Mouse (Mus musculus) heart, postnatal 4 days (tissue): Measurements from ENCODE around the gene Sdk1. TPM values are rescaled to one million over a fixed set of nuclear protein-coding genes. Genes with fewer than 3 reads are reported as not detected.

ENCODE experiments used
- DNase-seq: peaks from one replicate; pipeline ENCODE4 v3.0.0; 2021
- total RNA-seq, 2 experiments: library from RNA; stranded (reverse); gene quantifications; 2 replicates each; pipeline ENCODE4 v1.2.3; 2021

Gene Sdk1
- total RNA-seq, 2 experiments from 2014 or later = 14.1 to 16.1 TPM

DNA sequence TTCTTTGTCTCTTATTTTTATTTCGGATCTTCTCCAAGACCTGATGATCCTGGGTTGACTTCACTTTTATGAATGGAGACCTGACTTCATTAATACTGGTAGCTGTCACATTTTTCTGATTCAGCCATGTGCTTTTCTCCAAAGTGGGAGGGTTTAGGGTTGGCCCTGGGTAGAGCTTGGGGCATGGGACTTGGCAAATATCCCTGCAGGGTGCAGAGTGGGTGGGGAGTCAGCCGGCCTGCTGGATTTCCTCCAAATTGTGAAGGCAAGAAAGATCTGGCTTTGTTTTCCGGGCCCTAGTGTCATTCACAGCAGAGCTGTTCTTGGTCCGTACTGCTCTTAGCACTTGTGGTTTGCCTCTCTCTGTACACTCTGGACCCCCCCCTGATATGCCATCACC lies 103.1 kb downstream of the Sdk1 start:
- DNase-seq = peak; percentile 52

DNA sequence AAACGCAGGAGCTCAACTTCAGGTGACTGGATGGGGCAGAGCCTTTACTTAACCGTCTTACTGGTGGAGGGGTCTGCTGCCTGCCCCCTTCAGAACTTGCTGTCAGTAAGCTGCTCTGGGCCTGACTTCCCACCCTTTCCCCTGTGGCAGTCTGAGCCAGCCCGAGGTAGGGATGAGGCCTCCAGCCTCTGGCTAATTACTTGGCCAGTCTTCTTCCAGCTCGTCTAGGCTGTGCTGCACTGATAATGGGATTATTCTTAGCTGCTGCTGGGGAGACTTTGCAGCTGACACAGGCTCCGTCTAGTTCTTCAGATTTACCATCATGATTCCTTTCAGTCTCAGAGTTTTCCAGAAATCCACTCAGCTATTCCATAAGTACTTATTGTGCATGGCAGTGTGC lies 104.2 kb downstream of the Sdk1 start:
- no peak for DNase-seq

DNA sequence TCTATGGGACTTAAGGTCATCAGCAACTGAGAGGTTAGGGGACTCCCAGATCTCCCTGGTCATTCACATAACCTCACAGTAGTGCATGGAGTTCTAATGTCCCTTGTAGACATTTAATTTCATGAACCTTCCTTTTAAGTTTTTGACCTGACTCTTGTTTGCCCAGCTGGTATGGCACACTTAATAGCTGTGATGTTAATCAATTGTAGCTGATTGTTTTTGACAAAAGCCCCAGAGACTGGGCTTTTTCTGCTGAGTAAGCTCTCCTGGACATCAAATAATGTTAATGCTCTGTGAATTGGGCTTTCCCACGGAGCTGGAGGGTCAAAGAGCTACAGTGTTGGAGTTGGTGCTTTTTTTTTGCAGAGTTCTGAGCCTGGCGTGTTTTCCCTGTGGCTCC lies 121.4 kb downstream of the Sdk1 start:
- no peak for DNase-seq

DNA sequence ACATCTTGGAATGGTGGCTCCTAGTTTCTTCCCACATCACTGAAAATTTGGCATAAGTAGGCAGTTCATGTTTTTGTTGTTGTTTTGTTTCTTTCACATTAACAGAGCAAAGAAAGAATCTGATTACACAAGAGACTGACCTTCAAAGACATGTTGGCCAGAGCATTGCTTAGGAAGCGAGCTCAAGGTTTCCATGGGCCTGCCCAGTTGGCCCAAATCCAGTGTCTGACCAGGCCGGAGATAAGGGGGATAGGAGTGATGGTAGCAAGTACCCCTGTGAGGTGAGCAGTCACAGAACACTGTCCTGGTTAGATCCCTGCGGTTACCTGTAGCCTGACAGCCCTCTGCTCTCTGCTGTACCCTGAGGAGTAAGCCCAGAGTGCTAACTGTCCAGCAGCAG lies 122.7 kb downstream of the Sdk1 start:
- DNase-seq = no peak

DNA sequence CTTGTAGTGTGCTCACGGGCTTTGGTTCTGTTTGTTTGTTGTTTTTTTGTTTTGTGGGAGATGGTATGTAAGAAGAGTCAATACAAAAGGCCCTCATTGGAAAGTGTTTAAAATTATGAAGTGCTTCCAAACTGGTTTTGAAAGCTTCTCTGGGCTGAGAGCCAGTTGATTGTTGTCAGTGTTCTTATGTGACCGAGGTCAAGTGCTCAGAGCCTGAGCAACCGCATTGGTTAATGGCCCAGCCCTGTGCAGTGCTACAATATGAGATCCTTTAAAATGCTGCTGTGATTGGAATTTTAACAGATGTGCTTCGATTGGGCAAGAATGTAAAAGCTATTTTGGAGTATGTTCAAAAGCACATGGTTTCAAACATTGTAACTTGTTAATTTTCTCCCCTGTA lies 127.3 kb downstream of the Sdk1 start:
- no peak for DNase-seq

DNA sequence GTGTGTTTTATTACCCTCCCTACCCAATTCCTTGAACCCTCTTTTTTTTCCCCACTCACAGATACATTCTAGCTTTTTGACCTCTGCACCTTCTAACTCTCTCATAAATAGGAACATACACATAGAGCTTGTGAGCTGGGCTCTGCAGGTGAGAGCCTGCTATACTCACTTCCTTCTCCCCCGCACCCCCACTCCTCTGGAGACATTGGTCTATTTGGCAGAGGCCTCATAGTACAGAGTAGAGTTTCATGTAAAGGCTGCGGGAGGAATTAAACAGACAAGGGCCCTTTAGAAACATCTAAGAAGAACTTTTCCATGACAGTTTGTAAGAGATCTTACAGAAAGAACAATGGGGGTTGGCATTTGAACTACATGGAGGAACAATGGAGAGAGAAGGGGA lies 133.5 kb downstream of the Sdk1 start:
- no peak for DNase-seq

- no peak for DNase-seq
These were observed 138.8 kb downstream of the Sdk1 start for GRCm38 (mm10) chr5:141379836-141380773.

GRCm38 (mm10) chr5:141380774-141381156 lies 139.5 kb downstream of the Sdk1 start:
- no peak for DNase-seq

DNA sequence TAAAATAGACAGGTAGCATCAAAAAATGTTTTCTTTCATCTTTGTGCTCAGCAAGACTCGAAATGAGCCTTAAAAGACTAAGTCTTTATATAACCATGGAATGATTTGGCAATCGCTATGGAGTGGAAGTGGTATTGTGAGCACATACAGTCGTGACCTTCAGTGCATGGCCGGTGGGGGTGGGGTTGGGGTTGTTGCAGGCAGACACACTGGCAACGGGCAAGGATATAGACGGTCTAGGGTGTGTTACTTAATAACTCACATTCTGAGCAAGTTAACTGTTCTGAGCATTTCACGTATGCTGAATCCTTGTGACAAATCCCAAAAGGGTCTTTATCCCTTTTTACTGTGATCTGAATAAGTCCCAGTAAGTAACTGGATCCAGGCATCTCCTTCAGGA lies 140.3 kb downstream of the Sdk1 start:
- no peak for DNase-seq

GRCm38 (mm10) chr5:141382246-141382835 lies 141.1 kb downstream of the Sdk1 start:
- no peak for DNase-seq

DNA sequence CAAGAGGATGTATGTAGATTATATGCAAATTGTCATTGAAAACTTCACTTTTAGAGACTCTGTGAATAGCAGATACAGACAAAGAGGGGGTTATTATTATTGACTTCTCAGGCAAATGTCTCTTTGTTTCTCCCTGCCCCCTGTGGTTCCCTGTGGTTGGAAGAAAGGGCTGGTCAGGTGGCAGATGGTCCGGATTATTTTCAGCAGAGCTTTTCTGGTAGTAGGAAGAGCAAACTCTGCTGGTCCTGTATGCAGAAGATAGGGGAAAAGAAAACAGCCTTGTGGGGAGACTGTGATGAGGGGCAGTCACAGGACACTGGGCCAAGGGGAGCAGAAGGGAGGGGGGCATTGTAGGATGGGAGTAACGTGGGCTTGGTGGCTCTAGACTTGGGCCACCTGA lies 147.2 kb downstream of the Sdk1 start:
- no peak for DNase-seq

DNA sequence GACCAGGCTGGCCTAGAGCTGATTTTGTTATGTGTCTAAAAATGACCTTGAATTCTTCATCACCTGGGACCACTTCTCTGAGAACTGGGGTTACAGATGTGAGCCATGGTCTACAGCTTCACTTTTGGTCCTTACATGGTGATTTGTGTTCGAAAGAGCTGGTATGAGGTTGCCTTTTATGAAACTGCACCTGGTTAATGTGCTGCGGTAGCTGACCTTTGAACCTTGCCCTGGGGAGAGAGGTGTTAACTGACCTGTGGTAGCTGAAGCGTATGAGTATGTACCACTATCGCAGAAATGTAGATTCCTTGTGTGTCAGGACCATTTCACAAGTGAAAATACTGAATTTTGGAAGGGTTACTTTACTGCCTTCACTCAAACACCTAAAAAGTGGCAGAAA lies 149.3 kb downstream of the Sdk1 start:
- DNase-seq = no peak

- DNase-seq = no peak
These were observed 149.9 kb downstream of the Sdk1 start for GRCm38 (mm10) chr5:141391153-141391552.

DNA sequence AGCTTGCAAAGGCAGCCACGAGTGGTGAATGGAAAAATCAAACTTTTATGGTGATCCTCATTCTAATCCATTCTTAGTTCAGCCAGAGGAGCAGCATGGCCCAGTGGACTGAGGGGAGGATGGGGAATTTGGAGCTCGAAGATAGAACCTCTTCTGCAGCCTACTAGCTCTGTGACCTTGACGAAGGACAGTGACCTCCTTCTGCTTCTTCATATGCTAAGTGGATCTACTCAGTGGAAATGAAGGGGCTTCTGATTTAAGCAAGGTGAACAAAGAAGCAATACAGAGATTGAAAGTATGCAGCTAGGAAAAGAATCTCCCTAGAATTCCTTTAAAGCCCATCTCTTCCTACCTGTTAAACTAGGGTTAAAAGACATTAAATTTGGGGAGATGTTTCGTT lies 152.6 kb downstream of the Sdk1 start:
- DNase-seq = no peak

DNA sequence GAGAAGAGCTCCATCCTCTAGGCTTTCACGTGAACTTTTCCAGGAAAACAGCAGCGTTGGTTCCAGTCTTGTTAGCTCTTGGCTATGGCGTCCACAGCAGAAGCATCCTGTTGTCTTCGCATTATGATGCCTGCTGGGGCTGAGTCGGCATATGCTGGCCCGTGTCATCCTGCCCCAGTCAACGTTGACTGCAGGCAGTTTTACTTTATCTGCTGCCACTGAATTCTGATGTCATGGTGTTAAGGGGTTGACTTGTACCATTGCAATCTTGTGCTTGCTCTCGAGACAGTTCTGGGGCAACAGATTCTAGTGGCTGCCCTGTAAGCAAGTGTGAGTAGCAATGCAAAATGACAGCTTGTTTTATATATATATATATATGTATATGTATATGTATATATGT lies 153.3 kb downstream of the Sdk1 start:
- no peak for DNase-seq

- no peak for DNase-seq
These were observed 162.5 kb downstream of the Sdk1 start for GRCm38 (mm10) chr5:141403741-141404140.

GRCm38 (mm10) chr5:141404651-141405050 lies 163.4 kb downstream of the Sdk1 start:
- no peak for DNase-seq

DNA sequence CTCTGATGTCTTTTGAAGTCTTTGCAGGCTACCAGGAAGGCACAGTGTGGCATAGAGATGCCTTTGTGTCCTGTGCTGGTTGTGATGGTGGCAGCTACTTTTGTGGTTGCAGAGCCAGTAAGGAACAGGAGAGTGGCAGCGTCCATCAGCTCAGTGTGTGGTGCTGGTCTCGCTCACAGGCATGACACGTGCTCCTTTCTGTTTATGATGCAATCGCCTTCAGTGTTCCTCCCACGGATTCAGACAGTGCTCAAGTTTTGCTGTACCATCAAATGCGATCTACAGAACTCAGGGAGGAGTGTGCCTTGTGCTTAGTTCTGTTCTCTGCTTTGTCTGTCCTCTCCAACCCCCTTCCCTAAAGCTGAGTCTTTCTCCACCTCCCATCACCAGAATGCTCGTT lies 165.6 kb downstream of the Sdk1 start:
- DNase-seq = no peak

GRCm38 (mm10) chr5:141413013-141413412 lies 171.7 kb downstream of the Sdk1 start:
- no peak for DNase-seq

DNA sequence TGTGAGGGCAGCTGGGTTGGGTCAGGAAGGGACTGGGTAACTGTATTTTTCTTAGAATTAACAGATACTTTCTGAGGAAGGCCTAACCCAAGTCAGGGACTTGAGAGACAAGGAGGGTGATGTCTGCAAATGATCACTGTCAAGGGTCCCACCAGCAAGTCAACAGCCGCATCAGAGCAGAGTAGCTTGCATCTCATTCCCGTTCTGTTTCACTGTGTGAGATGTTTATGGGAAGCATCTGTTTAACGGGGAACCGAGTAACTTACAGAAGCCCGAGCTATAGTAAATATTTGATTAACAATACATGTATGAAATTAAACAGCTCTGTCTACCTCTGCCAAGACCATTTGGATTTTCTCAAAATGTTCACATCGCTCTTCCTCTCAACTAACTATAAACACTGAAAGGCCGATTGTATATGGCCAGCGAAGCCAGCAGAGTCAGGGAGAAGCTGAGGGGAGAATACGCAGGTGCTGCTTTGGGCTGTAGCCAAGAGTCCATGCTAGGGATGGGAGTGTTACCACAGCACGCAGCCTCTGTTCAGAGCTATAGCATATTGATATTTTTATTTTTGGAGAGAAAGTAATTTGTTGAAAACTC lies 174.5 kb downstream of the Sdk1 start:
- DNase-seq = no peak

DNA sequence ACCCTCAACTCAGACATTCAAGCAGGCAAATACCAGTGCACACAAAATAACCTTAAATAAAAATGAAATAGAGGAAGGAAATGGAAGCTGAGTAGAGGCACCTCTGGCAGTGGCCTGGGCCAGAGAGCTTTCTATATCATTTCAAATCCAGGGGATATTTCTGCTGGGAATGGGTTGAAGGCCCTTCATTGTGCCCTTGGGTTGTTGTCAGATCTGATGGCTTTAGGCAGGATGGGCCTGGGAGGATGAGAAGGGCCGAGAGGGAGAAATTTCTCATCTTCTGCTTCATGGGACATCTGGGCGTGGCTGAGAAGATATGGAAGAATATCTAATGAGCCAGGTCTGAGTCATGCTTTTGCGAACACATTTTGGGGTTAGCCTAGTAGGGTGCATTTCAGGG lies 186.8 kb downstream of the Sdk1 start:
- no peak for DNase-seq

DNA sequence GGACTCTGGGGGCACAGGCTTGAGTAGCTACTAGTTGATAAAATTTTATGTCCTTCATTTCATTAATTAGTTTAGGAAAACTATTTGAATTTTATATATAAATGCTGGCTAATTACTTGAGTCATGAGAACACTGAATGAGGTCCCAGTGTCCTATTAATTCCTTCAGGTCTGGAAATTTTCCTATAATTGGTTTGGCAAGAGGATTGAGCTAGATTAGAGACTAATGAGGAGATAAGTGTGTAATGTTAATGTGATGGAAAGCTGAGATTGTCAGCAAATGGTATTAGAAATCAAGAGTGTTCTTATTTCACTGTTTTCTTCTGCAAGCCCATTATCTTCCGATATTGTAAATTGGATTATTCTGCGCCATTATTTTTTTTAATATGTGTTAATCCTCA lies 192.0 kb downstream of the Sdk1 start:
- DNase-seq = no peak

- DNase-seq = no peak
These were observed 206.0 kb downstream of the Sdk1 start for GRCm38 (mm10) chr5:141447247-141447646.

DNA sequence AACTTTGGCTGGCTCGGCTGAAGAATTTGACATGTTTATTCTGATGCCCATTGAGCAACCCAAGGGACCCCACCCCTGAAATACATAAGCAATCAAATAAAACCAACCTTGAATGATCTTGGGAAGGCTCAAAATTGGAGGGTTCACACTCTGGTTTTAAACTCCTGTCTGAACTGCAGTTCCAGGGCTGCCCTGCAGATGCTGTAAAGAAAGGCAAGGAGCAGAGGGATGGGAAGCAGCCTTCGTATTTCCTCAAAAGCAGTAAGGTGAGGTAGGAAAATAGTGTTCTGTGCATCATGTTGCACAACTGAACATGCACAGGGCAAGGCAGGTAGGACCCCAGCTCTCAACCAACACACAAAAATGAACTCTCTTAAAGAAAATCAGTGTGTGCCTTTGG lies 222.1 kb downstream of the Sdk1 start:
- DNase-seq = no peak
